Mouse (Mus musculus) kidney, adult 2 months (tissue): ENCODE measurements at regions not wholly inside any gene's neighbourhood (a gene's known extent, or its start where the extent isn't known, plus 50 kb on each side); places are given as distances from the start of the nearest gene placed in this dataset.

Source experiments
- CTCF ChIP-seq: fragments of 200-500 bp; conservative IDR thresholded peaks from 2 replicates; pipeline ENCODE4 v1.5.1; 2011; ENCODE audit warnings: low read depth, mild to moderate bottlenecking, control low read depth, low read length, moderate library complexity, mixed read lengths; ENCODE audit not compliant: insufficient read depth, insufficient read length
- POLR2A ChIP-seq: fragments of 200-500 bp; IDR thresholded peaks from one replicate; pipeline ENCODE4 v1.6.1; 2011; ENCODE audit warnings: low read depth, low read length, control low read depth

DNA sequence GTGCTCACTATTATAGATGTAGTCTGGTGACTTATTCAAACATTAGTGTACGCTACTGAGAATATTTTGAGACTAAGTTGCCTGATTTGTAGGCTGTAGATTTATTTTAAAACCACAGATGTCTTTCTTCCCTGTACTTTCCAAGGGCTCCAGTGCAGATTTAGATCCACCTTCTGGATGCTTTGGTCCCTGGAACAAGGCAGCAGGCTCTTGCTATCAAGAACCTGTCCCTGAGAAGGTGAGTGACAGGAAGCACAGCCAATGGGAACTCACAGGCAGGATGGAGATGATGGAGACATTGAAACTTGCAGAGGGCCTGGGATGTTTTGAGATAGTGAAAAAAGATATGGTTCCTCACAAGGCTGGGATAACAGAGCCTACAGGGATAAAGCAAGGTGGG is 70.0 kb upstream of the Sox4 start:
- TF ChIP-seq CTCF (no peak), POLR2A (no peak)
